In the genomic region with DNA sequence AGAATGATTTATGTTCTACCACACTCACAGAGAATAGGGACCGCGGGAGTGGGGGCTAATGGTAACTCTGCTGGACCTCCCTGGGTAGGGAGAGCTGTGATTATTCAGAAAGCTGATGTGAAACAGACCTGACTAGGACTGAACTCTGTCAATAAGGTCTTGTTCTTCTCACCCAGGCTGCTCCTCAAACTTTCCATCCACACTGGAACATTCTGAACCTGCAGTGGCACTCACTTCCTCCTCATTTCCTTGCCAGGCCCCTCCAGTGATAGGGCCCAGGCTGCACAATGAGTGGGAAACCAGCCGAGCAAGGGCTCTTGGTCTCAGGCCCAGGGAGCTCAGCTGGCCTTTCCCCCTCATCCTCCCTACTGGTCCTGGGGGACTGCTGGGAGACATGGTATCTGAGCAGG, we compare ENCODE assay signal across 9 mouse cellular contexts.
DNase-seq lines count a peak whose midpoint lies in the region; ATAC-seq lines count a peak whose summit lies in the region.
"Had no signal": no experiment of that assay in that cellular context is flagged by ENCODE, and none has a peak within 500 bp of the region (broad histone marks: within the 10 kb centered on the region; RNA-seq: fewer than 3 reads in every experiment).

No protein-coding gene starts in this region.

- no peaks in the 10 kb centered on the region for H3K4me1 ChIP-seq in kidney, embryonic 14.5 days (ENCODE audit: control insufficient read depth, insufficient read depth, low read length)
- peaks cover 28% of the 10 kb centered on the region for H3K4me1 ChIP-seq in heart, embryonic 13.5 days

- no peaks in the 10 kb centered on the region for H3K36me3 ChIP-seq in kidney, embryonic 14.5 days (ENCODE audit: control insufficient read depth, insufficient read depth, low read length)
- no peaks in the 10 kb centered on the region for H3K36me3 ChIP-seq in heart, embryonic 13.5 days
- H3K36me3 ChIP-seq: embryonic facial prominence, embryonic 12.5 days had no signal

- peak; percentile 19 for DNase-seq in kidney, adult 18-20 months
- DNase-seq in adrenal gland, postnatal 14 days: peak; percentile 32
- peak; percentile 30 for DNase-seq in lung, postnatal 10 days
- DNase-seq in layer of hippocampus, adult 9-10 months (ENCODE audit: low spot score): no peak
- DNase-seq in right cerebral cortex, postnatal 25 days: no peak
- DNase-seq in frontal cortex, adult 2 months (ENCODE audit: extremely low spot score in 1 of 2, low spot score in 1 of 2): no peak

- H3K9me3 ChIP-seq in kidney, embryonic 14.5 days (ENCODE audit: control insufficient read depth, low read length): no peaks in the 10 kb centered on the region
- no peaks in the 10 kb centered on the region for H3K9me3 ChIP-seq in heart, embryonic 13.5 days
- H3K9me3 ChIP-seq: embryonic facial prominence, embryonic 12.5 days had no signal

- no peak overlapping the region for H3K27ac ChIP-seq in kidney, embryonic 14.5 days (ENCODE audit: low read depth, low read length)
- peak overlapping the region; percentile 78 for H3K27ac ChIP-seq in heart, embryonic 13.5 days (replicated peaks)
- H3K27ac ChIP-seq: embryonic facial prominence, embryonic 12.5 days had no signal

- no peak overlapping the region for H3K4me2 ChIP-seq in kidney, embryonic 14.5 days (replicated peaks; ENCODE audit: low read depth, low read length)
- no peak overlapping the region for H3K4me2 ChIP-seq in heart, embryonic 13.5 days
- H3K4me2 ChIP-seq: embryonic facial prominence, embryonic 12.5 days had no signal

- no peak for ATAC-seq in kidney, embryonic 14.5 days (ENCODE audit: low FRiP score, low TSS enrichment)
- ATAC-seq in heart, embryonic 13.5 days (ENCODE audit: extremely low read depth, insufficient number of reproducible peaks, low FRiP score, low TSS enrichment): peak; percentile 78

- H3K4me3 ChIP-seq in kidney, embryonic 14.5 days (ENCODE audit: low read length): no peak overlapping the region
- H3K4me3 ChIP-seq in heart, embryonic 13.5 days: no peak overlapping the region
- H3K4me3 ChIP-seq: embryonic facial prominence, embryonic 12.5 days had no signal

- no peak overlapping the region for H3K9ac ChIP-seq in kidney, embryonic 14.5 days (ENCODE audit: low read depth, low read length)
- no peak overlapping the region for H3K9ac ChIP-seq in heart, embryonic 13.5 days
- H3K9ac ChIP-seq: embryonic facial prominence, embryonic 12.5 days had no signal

- 23% methylated on average over 3 of the region's 3 CpGs for WGBS in kidney, embryonic 14.5 days
- 42% methylated on average over 3 of the region's 3 CpGs for WGBS in heart, embryonic 13.5 days

- no peaks in the 10 kb centered on the region for H3K27me3 ChIP-seq in kidney, embryonic 14.5 days (ENCODE audit: control insufficient read depth, insufficient read depth, low read length)
- H3K27me3 ChIP-seq in heart, embryonic 13.5 days (replicated peaks): no peaks in the 10 kb centered on the region
- H3K27me3 ChIP-seq: embryonic facial prominence, embryonic 12.5 days had no signal

Comparison
In these comparisons a context has a peak if more than half of its experiments do, and no peak if none do; other contexts are left out.
1. DNase-seq: peak in kidney, adult 18-20 months (single experiment), adrenal gland, postnatal 14 days (single experiment) and lung, postnatal 10 days (single experiment); none in layer of hippocampus, adult 9-10 months (single experiment), right cerebral cortex, postnatal 25 days (single experiment) and frontal cortex, adult 2 months (0 of 2).